Mouse (Mus musculus): ENCODE data around the gene Hba-a2. TPM values are rescaled to one million over a fixed set of nuclear protein-coding genes. Genes with fewer than 3 reads are reported as not detected.
"Not testable (repeated sequence)": the region's sequence is repeated elsewhere in the genome, so short reads cannot be mapped to it uniquely, and the experiment has no call there.

Gene Hba-a2
- polyA plus RNA-seq, 1 experiment from 2014 or later: 10,405 TPM

- Histone ChIP-seq H3K36me3 (no peaks in the 10 kb centered on the region), H3K4me2 (replicated peaks) (no peak overlapping the region), H3K27ac (no peak overlapping the region), H3K27me3 (peaks cover 12% of the 10 kb centered on the region; the same call in 1 of the 2 replicates), H3K9ac (no peak overlapping the region), H3K4me3 (no peak overlapping the region), H3K4me1 (no peaks in the 10 kb centered on the region), H3K9me3 (no peaks in the 10 kb centered on the region)
- no peak for ATAC-seq (ENCODE audit: low FRiP score, low read depth)
- WGBS: 78% methylated on average over 7 of the region's 7 CpGs
Measured at GRCm38 (mm10) chr11:32285031-32285775, 11.1 kb upstream of the Hba-a2 start.

GRCm38 (mm10) chr11:32285887-32286286 lies 10.4 kb upstream of the Hba-a2 start:
- H3K27ac ChIP-seq; ATAC-seq (ENCODE audit: low FRiP score, low read depth); H3K36me3 ChIP-seq; H3K4me3 ChIP-seq; H3K4me1 ChIP-seq; H3K4me2 ChIP-seq (replicated peaks); H3K9ac ChIP-seq; H3K9me3 ChIP-seq: not testable (repeated sequence)
- peaks cover 12% of the 10 kb centered on the region; the same call in 1 of the 2 replicates for H3K27me3 ChIP-seq

GRCm38 (mm10) chr11:32286695-32287492 lies 9.4 kb upstream of the Hba-a2 start, which contains the start of gene Hbq1b:
Gene Hbq1b, plus strand, starts transcription at chr11:32286965.
- peak within 1 kb of the TSS; percentile 56 for H3K9ac ChIP-seq
- peak; percentile 69 for ATAC-seq (ENCODE audit: low FRiP score, low read depth)
- H3K27ac ChIP-seq, H3K9me3 ChIP-seq, H3K36me3 ChIP-seq, H3K4me1 ChIP-seq: not testable (repeated sequence)
- 17% methylated on average over 31 of the region's 33 CpGs for WGBS
- peak within 1 kb of the TSS; percentile 33 for H3K4me3 ChIP-seq
- H3K4me2 ChIP-seq (replicated peaks): peak within 1 kb of the TSS; percentile 66
- H3K27me3 ChIP-seq: peaks cover 12% of the 10 kb centered on the region; the same call in 1 of the 2 replicates

GRCm38 (mm10) chr11:32287493-32287825 lies 8.8 kb upstream of the Hba-a2 start:
- H3K4me2 ChIP-seq (replicated peaks): peak overlapping the region; percentile 66; the same call in 1 of the 2 replicates
- H3K9me3 ChIP-seq: no peaks in the 10 kb centered on the region
- H3K4me1 ChIP-seq: no peaks in the 10 kb centered on the region
- H3K4me3 ChIP-seq: no peak overlapping the region
- H3K27me3 ChIP-seq: peaks cover 12% of the 10 kb centered on the region; the same call in 1 of the 2 replicates
- WGBS: 74% methylated on average over 9 of the region's 9 CpGs
- H3K9ac ChIP-seq: no peak overlapping the region
- H3K27ac ChIP-seq: no peak overlapping the region
- no peak for ATAC-seq (ENCODE audit: low FRiP score, low read depth)
- no peaks in the 10 kb centered on the region for H3K36me3 ChIP-seq

- H3K4me2 ChIP-seq (replicated peaks): not testable (repeated sequence)
Measured at GRCm38 (mm10) chr11:32292819-32293218, 3.5 kb upstream of the Hba-a2 start.

GRCm38 (mm10) chr11:32293479-32293878 lies 2.8 kb upstream of the Hba-a2 start:
- H3K4me2 ChIP-seq (replicated peaks); H3K4me1 ChIP-seq; H3K9me3 ChIP-seq; H3K36me3 ChIP-seq; H3K27me3 ChIP-seq; H3K9ac ChIP-seq; ATAC-seq (ENCODE audit: low FRiP score, low read depth); H3K4me3 ChIP-seq; H3K27ac ChIP-seq: not testable (repeated sequence)
- 69% methylated on average over 3 of the region's 3 CpGs for WGBS

More at GRCm38 (mm10) chr11:32292819-32293218, 3.5 kb upstream of the Hba-a2 start:
- 77% methylated on average over 4 of the region's 4 CpGs for WGBS
- not testable (repeated sequence) for H3K9ac ChIP-seq; ATAC-seq (ENCODE audit: low FRiP score, low read depth); H3K27ac ChIP-seq; H3K27me3 ChIP-seq; H3K36me3 ChIP-seq; H3K9me3 ChIP-seq; H3K4me1 ChIP-seq; H3K4me3 ChIP-seq

- WGBS: 31% methylated on average over 2 of the region's 2 CpGs
- not testable (repeated sequence) for H3K9me3 ChIP-seq; H3K27ac ChIP-seq; H3K4me2 ChIP-seq (replicated peaks); H3K4me1 ChIP-seq; H3K4me3 ChIP-seq; H3K9ac ChIP-seq; H3K36me3 ChIP-seq; ATAC-seq (ENCODE audit: low FRiP score, low read depth)
- peaks cover 15% of the 10 kb centered on the region for H3K27me3 ChIP-seq
Measured at GRCm38 (mm10) chr11:32297417-32297816, 1.1 kb downstream of the Hba-a2 start.

- peaks cover 15% of the 10 kb centered on the region for H3K27me3 ChIP-seq
- no peaks in the 10 kb centered on the region for H3K4me1 ChIP-seq
- 94% methylated on average over 1 of the region's 1 CpGs for WGBS
- no peak for ATAC-seq (ENCODE audit: low FRiP score, low read depth)
- no peak overlapping the region for H3K27ac ChIP-seq
- H3K9me3 ChIP-seq: no peaks in the 10 kb centered on the region
- no peak overlapping the region for H3K4me3 ChIP-seq
- no peak overlapping the region for H3K4me2 ChIP-seq (replicated peaks)
- no peak overlapping the region for H3K9ac ChIP-seq
- H3K36me3 ChIP-seq: no peaks in the 10 kb centered on the region
Measured at GRCm38 (mm10) chr11:32297866-32298531, 1.7 kb downstream of the Hba-a2 start.

GRCm38 (mm10) chr11:32298532-32298918 lies 2.2 kb downstream of the Hba-a2 start:
- peaks cover 15% of the 10 kb centered on the region for H3K27me3 ChIP-seq
- no peak for ATAC-seq (ENCODE audit: low FRiP score, low read depth)
- no peak overlapping the region for H3K4me2 ChIP-seq (replicated peaks)
- no peaks in the 10 kb centered on the region for H3K9me3 ChIP-seq
- H3K27ac ChIP-seq: no peak overlapping the region
- H3K9ac ChIP-seq: no peak overlapping the region
- no peaks in the 10 kb centered on the region for H3K4me1 ChIP-seq
- no peaks in the 10 kb centered on the region for H3K36me3 ChIP-seq
- H3K4me3 ChIP-seq: no peak overlapping the region
- 95% methylated on average over 2 of the region's 2 CpGs for WGBS

GRCm38 (mm10) chr11:32299865-32300264 lies 3.6 kb downstream of the Hba-a2 start, which contains the start of gene Hbq1a:
Gene Hbq1a, plus strand, starts transcription at chr11:32300069.
- Histone ChIP-seq H3K4me3 (peak within 1 kb of the TSS; percentile 31), H3K4me2 (replicated peaks) (peak within 1 kb of the TSS; percentile 58), H3K27me3 (peaks cover 15% of the 10 kb centered on the region)
- ATAC-seq (ENCODE audit: low FRiP score, low read depth): peak; percentile 63; the same call in 1 of the 2 replicates
- H3K9ac ChIP-seq, H3K36me3 ChIP-seq, H3K4me1 ChIP-seq, H3K9me3 ChIP-seq, H3K27ac ChIP-seq: not testable (repeated sequence)
- WGBS: 9% methylated on average over 16 of the region's 16 CpGs

- peak overlapping the region; percentile 58 for H3K4me2 ChIP-seq (replicated peaks)
- no peak overlapping the region; the same call in 1 of the 2 replicates for H3K9ac ChIP-seq
- H3K4me3 ChIP-seq: peak overlapping the region; percentile 31
- no peaks in the 10 kb centered on the region for H3K9me3 ChIP-seq
- no peak overlapping the region for H3K27ac ChIP-seq
- peaks cover 17% of the 10 kb centered on the region for H3K27me3 ChIP-seq
- WGBS: 42% methylated on average over 16 of the region's 17 CpGs
- peak; percentile 18; the same call in 1 of the 2 replicates for ATAC-seq (ENCODE audit: low FRiP score, low read depth)
- no peaks in the 10 kb centered on the region for H3K36me3 ChIP-seq
- no peaks in the 10 kb centered on the region for H3K4me1 ChIP-seq
Measured at GRCm38 (mm10) chr11:32300279-32301267, 4.3 kb downstream of the Hba-a2 start.
